Mouse (Mus musculus) liver, embryonic 12.5 days (tissue): ENCODE measurements at regions not wholly inside any gene's neighbourhood (a gene's known extent, or its start where the extent isn't known, plus 50 kb on each side); places are given as distances from the start of the nearest gene placed in this dataset.

Experiments
- ATAC-seq: fragments of 200-750 bp; cut with Nextera tagmentation; 2 replicates; pipeline ENCODE4 v1.8.0; 2017; ENCODE audit warnings: moderate number of reproducible peaks, mild to moderate bottlenecking, moderate library complexity
- H3K27ac ChIP-seq: fragments of 300-500 bp; sonication (generic); 2 replicates; pipeline ENCODE4 v1.5.1; 2016; ENCODE audit warnings: mild to moderate bottlenecking
- H3K27me3 ChIP-seq: fragments of 300-500 bp; sonication (generic); replicated peaks from 2 replicates; pipeline ENCODE4 v1.6.1; 2016; ENCODE audit warnings: mild to moderate bottlenecking, moderate library complexity
- H3K36me3 ChIP-seq: fragments of 300-500 bp; sonication (generic); 2 replicates; pipeline ENCODE4 v1.6.1; 2016; ENCODE audit warnings: mild to moderate bottlenecking, moderate library complexity
- H3K4me1 ChIP-seq: fragments of 300-500 bp; sonication (generic); 2 replicates; pipeline ENCODE4 v1.6.1; 2016
- H3K4me2 ChIP-seq: fragments of 300-500 bp; sonication (generic); 2 replicates; pipeline ENCODE4 v1.6.1; 2016; ENCODE audit warnings: mild to moderate bottlenecking, moderate library complexity
- H3K4me3 ChIP-seq: fragments of 300-500 bp; sonication (generic); 2 replicates; pipeline ENCODE4 v1.5.1; 2016; ENCODE audit warnings: mild to moderate bottlenecking, moderate library complexity
- H3K9ac ChIP-seq: fragments of 300-500 bp; sonication (generic); 2 replicates; pipeline ENCODE4 v1.6.1; 2016; ENCODE audit warnings: mild to moderate bottlenecking, moderate library complexity
- H3K9me3 ChIP-seq: fragments of 300-500 bp; sonication (generic); replicated peaks from 2 replicates; pipeline ENCODE4 v1.6.1; 2016; ENCODE audit warnings: mild to moderate bottlenecking, moderate library complexity
- WGBS: fragments of 180-500 bp; shearing (Covaris S2); methylation state at CpG from one replicate; pipeline ENCODE4 v1.1.7; 2016; ENCODE audit not compliant: insufficient replicate concordance; 5-methylcytosine and 5-hydroxymethylcytosine counted together

DNA sequence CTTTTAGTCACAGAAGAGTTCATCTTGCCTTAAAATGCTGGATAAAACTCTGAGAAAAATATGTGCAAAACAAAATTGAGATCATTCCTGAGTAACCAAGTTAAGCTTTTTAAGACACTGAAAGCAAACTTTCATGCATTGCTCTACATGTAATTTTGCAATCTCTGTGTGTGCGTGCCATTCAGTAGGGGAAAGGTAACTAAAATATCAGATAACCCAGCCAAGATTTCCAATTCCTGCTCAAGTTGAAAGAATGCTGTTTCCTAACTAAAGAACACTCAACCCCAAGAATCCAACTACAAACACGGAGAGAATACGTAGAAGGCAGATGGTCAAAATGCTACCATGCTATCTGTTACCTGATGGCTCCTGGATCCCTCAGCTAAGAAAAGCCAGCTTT lies 304.6 kb upstream of the Thbs1 start:
- Histone ChIP-seq H3K4me3 (no peak overlapping the region), H3K4me2 (no peak overlapping the region), H3K4me1 (no peaks in the 10 kb centered on the region), H3K9ac (no peak overlapping the region), H3K27ac (no peak overlapping the region), H3K9me3 (no peaks in the 10 kb centered on the region), H3K27me3 (no peaks in the 10 kb centered on the region), H3K36me3 (no peaks in the 10 kb centered on the region)
- WGBS = 69% methylated on average over 3 of the region's 3 CpGs
- no peak for ATAC-seq

DNA sequence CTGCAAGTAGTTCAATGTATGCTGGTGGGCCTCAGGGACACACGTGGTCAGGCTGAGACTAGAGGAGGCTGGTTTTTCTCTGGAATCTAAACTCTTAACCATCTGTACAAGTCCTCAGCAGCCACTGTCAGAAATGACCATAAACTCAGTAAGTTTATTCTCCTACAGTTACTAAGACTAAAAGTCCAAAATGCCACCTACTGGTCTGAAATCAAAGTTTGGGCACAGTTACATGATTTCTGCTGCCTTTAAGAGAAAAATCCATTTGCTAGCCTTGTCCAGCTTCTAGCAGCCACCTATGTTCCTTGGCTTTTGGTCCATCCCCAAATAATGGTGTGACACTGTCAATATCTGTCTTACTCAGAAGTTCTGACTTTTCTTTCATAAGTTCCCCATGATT lies 300.2 kb upstream of the Thbs1 start:
- ATAC-seq = no peak
- H3K27me3 ChIP-seq = no peaks in the 10 kb centered on the region
- H3K9ac ChIP-seq = no peak overlapping the region
- WGBS = 42% methylated on average over 1 of the region's 1 CpGs
- no peaks in the 10 kb centered on the region for H3K9me3 ChIP-seq
- H3K36me3 ChIP-seq = no peaks in the 10 kb centered on the region
- H3K27ac ChIP-seq = no peak overlapping the region
- no peaks in the 10 kb centered on the region for H3K4me1 ChIP-seq
- no peak overlapping the region for H3K4me2 ChIP-seq
- H3K4me3 ChIP-seq = no peak overlapping the region

DNA sequence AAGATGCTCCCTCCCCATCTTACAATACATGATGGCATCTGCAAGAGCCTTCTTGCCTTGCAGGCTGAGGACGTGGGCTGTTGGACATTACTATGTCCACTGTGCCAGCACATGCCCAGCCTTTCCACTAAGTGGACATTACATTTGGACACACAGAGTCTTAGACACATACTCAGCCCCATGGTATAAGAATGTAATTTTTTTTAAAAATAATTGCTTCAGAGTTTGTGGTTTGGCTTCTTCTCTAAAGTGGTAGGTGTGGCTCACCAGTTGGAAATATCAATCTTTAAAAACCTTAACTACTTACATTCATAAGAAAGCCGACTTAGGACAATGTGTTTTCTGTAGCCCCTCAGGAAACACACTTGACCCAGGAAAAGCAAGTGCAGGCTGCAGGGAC lies 299.7 kb upstream of the Thbs1 start:
- H3K27me3 ChIP-seq = no peaks in the 10 kb centered on the region
- H3K9me3 ChIP-seq = no peaks in the 10 kb centered on the region
- no peak for ATAC-seq
- no peak overlapping the region for H3K4me2 ChIP-seq
- no peak overlapping the region for H3K4me3 ChIP-seq
- H3K27ac ChIP-seq = no peak overlapping the region
- WGBS = 43% methylated on average over 2 of the region's 2 CpGs
- H3K4me1 ChIP-seq = no peaks in the 10 kb centered on the region
- no peak overlapping the region for H3K9ac ChIP-seq
- H3K36me3 ChIP-seq = no peaks in the 10 kb centered on the region

DNA sequence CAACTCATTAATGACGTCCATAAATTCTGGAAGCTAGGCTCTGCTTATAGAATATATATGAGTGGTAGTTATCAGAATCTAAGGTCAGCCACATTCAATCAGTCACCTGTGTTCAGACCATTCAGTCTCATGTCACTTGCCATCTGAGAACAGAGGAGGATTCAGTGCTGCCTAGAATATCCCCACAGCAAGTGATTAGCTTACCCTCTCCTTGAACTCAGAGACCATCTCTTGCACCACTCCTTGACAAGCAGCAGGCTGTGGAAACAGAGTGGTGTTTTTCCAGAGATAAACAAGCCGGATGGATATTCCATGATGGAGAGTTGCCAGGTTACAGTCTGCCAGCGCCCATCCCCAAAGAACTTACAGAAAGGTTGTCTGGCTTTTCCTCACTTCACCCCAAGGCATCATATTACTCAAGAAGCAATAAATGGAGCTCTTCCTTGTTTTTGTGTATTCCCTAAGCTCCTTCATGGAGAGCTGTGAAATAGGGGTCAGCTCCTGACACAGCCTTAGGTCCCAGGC lies 291.9 kb upstream of the Thbs1 start:
- Histone ChIP-seq H3K9me3 (no peaks in the 10 kb centered on the region), H3K27me3 (no peaks in the 10 kb centered on the region), H3K36me3 (no peaks in the 10 kb centered on the region), H3K27ac (no peak overlapping the region), H3K4me2 (no peak overlapping the region), H3K9ac (no peak overlapping the region), H3K4me3 (no peak overlapping the region), H3K4me1 (no peaks in the 10 kb centered on the region)
- no peak for ATAC-seq
- 61% methylated on average over 3 of the region's 3 CpGs for WGBS

DNA sequence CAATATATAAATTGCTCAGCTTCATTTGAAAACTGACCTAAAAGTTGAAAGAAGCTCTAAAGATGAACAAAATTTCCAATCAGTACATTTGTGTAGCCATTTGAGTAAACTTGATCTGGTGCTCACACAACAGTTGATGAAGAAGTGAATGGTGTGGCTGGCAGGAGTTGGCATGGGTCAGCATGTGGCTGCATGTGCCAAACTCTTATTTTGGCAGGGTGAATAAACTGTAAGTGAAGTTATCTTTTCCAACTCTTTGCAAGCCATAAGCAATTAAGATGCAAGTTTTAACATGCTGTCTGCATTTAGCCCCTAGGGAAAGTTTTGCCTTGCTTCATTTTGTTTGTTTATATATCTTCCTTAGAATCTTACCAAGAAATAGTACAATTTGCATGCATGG lies 291.0 kb upstream of the Thbs1 start:
- Histone ChIP-seq H3K9me3 (no peaks in the 10 kb centered on the region), H3K27me3 (no peaks in the 10 kb centered on the region), H3K27ac (no peak overlapping the region), H3K9ac (no peak overlapping the region), H3K4me2 (no peak overlapping the region), H3K4me3 (no peak overlapping the region), H3K4me1 (no peaks in the 10 kb centered on the region), H3K36me3 (no peaks in the 10 kb centered on the region)
- no peak for ATAC-seq

DNA sequence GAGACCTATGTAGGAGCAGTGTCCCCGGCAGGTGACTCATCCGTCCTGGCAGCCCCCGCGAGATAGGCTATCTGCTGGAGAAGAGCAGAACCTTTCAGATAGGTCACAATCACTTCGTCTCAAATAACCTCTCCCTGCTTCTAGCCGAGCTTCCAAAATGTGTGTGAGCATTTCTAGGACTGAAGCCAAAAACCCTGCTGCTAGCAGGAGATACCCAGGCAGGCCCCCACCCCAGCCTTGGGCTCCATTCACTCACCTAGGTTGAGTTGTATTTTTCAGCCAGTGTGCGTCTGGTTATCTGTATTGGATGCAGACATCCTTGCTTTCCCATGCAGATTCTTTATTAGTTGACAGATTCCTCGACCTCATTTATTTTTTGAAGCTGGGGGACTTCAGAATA lies 286.6 kb upstream of the Thbs1 start:
- no peak overlapping the region for H3K9ac ChIP-seq
- ATAC-seq = no peak
- no peaks in the 10 kb centered on the region for H3K9me3 ChIP-seq
- H3K27me3 ChIP-seq = no peaks in the 10 kb centered on the region
- no peak overlapping the region for H3K27ac ChIP-seq
- H3K4me1 ChIP-seq = no peaks in the 10 kb centered on the region
- WGBS = 60% methylated on average over 8 of the region's 8 CpGs
- no peaks in the 10 kb centered on the region for H3K36me3 ChIP-seq
- no peak overlapping the region for H3K4me2 ChIP-seq
- H3K4me3 ChIP-seq = no peak overlapping the region

DNA sequence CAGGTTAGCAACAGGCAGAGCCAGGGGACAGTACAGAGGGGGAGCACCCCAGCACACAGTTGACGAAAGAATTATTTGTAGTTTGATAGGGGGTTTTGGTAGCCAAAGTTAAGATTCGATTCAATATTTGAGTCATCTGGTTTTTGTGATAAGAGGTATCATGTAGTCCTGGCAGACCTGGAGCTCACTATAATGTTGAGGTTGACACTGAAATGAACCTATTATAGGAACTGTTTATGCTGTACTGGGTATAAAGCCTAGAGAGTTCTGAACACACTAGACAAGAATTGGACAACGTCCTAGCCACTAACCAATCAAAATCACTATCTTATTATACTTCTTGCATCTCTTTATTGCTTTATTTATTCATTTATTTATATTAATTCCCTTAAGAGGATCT lies 284.4 kb upstream of the Thbs1 start:
- Histone ChIP-seq H3K27ac (no peak overlapping the region), H3K4me2 (no peak overlapping the region), H3K36me3 (no peaks in the 10 kb centered on the region), H3K27me3 (no peaks in the 10 kb centered on the region), H3K9me3 (no peaks in the 10 kb centered on the region), H3K9ac (no peak overlapping the region), H3K4me3 (no peak overlapping the region), H3K4me1 (no peaks in the 10 kb centered on the region)
- ATAC-seq = no peak
- WGBS = 58% methylated on average over 3 of the region's 3 CpGs

DNA sequence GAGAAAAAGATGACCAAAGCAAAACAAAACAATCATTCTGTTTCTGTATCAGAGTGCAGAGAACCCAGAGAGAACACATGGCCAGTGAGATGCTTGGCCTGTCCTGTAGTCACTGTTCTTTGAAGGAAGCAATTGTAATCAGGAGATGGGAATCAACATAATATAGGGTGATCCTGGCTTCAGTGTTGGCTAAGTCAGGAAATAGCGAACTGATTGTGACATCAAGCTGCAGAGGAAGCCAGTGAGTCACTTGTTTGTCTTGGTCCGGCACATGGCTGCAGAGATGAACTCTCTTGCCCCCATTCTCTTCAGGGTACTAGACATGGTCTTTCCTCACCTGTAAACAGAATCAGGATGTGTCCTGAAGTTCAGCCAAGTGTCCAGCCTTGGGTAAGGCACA lies 273.3 kb upstream of the Thbs1 start:
- no peaks in the 10 kb centered on the region for H3K27me3 ChIP-seq
- no peaks in the 10 kb centered on the region for H3K9me3 ChIP-seq
- H3K9ac ChIP-seq = no peak overlapping the region
- no peak overlapping the region for H3K4me3 ChIP-seq
- H3K4me2 ChIP-seq = no peak overlapping the region
- H3K27ac ChIP-seq = no peak overlapping the region
- 11% methylated on average over 2 of the region's 2 CpGs for WGBS
- 0 out of 2 replicates have a peak, but pooled peaks have one; percentile 42 for ATAC-seq
- H3K4me1 ChIP-seq = no peaks in the 10 kb centered on the region
- H3K36me3 ChIP-seq = no peaks in the 10 kb centered on the region

DNA sequence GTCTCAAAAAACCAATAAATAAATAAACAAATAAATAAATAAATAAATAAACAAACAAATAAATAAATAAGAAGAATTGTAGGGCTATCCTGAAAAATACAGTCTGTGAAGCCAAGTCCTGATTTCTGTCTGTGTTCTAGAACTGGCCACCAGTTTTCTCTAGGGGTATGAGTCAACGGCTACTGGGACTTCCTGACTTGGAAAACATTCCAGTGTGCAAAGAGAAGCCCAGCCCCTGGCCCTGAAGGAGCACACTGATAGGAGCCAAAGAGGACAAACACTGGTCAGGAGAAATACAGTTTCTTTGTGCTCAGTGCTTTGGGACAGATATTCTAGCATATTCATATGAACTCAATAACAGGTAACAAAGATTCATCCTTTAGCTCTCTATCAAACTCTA lies 271.3 kb upstream of the Thbs1 start:
- H3K36me3 ChIP-seq = no peaks in the 10 kb centered on the region
- WGBS = 63% methylated on average over 1 of the region's 1 CpGs
- ATAC-seq = no peak

DNA sequence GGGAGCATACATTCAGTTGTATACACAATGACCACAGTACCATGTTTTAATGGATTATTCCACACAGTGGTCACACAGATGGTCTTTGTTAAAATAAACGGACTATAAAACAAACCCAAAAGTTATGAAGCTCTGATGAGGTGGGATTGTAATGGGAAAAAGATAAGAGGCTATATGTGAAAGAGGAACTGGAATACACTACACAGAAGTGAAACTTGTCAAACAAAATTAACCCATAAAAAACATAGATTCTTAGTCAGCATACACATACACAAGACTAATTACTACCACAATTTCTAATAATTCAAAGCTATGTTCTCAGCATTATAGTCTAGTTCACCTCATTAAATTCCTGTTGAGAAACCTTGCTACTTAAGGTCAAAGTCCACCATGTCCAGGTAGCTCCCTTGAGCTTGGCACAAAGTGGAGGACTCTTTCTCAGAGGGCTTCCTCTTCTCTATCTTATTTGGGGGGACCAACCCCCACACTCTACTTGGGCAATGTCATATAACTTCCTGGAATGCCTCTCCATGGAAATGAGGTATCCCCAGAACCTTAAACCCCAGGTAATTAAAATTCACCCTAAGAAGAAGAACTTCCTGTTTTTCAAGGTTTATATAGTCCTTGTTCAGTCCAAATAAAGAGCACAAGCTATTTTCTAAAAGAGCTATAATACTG lies 269.2 kb upstream of the Thbs1 start:
- WGBS = 38% methylated on average over 1 of the region's 1 CpGs
- Histone ChIP-seq H3K9me3 (no peaks in the 10 kb centered on the region), H3K36me3 (no peaks in the 10 kb centered on the region), H3K4me3 (no peak overlapping the region), H3K27ac (no peak overlapping the region), H3K9ac (no peak overlapping the region), H3K4me2 (no peak overlapping the region), H3K27me3 (no peaks in the 10 kb centered on the region), H3K4me1 (no peaks in the 10 kb centered on the region)
- no peak for ATAC-seq

More for the DNA sequence above, 271.3 kb upstream of the Thbs1 start:
- no peaks in the 10 kb centered on the region for H3K27me3 ChIP-seq
- H3K9me3 ChIP-seq = no peaks in the 10 kb centered on the region
- H3K4me2 ChIP-seq = no peak overlapping the region
- no peaks in the 10 kb centered on the region for H3K4me1 ChIP-seq
- no peak overlapping the region for H3K27ac ChIP-seq
- H3K4me3 ChIP-seq = no peak overlapping the region
- no peak overlapping the region for H3K9ac ChIP-seq

DNA sequence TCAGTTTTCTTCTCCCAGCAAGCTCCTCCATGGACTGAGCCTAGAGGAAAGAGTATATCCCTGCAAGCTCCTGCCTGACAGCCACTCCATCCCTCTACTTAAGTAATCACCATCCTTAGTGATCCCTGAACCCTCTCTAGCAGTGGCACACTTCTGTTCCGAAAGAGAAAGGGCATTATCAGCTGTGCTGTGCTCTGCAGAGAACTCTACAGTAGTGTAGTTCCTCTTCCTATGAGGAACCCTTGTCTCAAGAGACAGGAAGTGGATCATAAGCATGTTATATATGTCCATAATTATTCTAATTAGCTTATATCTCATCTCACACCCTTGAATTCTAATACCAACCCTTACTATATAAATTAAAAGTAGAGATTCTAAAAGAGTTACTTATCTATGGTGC lies 259.2 kb upstream of the Thbs1 start:
- no peaks in the 10 kb centered on the region for H3K4me1 ChIP-seq
- H3K9me3 ChIP-seq = no peaks in the 10 kb centered on the region
- no peaks in the 10 kb centered on the region for H3K27me3 ChIP-seq
- H3K4me2 ChIP-seq = no peak overlapping the region
- H3K9ac ChIP-seq = no peak overlapping the region
- no peak for ATAC-seq
- H3K27ac ChIP-seq = no peak overlapping the region
- H3K36me3 ChIP-seq = no peaks in the 10 kb centered on the region
- 41% methylated on average over 1 of the region's 1 CpGs for WGBS
- H3K4me3 ChIP-seq = no peak overlapping the region

DNA sequence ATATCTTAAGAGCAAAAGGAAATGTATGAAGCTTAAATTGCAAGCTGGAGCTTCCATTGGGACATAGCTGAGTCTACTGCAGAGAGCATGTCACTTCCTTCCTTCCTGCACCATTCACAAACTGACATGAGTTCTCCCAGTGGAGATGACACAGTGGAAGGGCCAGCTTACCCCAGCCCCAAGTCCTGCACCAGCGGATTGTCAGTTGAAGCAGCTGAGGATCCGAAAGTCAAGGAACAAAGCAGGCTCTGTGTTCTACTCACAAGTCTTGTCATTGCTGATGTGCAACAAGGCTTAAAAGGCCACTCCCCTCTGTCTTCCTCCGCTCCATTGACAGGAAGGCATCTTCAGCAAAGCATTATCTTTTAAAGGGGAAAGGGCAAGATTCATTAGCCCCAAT lies 249.4 kb upstream of the Thbs1 start:
- Histone ChIP-seq H3K27ac (no peak overlapping the region), H3K4me2 (no peak overlapping the region), H3K36me3 (no peaks in the 10 kb centered on the region), H3K27me3 (no peaks in the 10 kb centered on the region), H3K4me3 (no peak overlapping the region), H3K9ac (no peak overlapping the region), H3K9me3 (no peaks in the 10 kb centered on the region), H3K4me1 (no peaks in the 10 kb centered on the region)
- 67% methylated on average over 3 of the region's 3 CpGs for WGBS
- no peak for ATAC-seq

DNA sequence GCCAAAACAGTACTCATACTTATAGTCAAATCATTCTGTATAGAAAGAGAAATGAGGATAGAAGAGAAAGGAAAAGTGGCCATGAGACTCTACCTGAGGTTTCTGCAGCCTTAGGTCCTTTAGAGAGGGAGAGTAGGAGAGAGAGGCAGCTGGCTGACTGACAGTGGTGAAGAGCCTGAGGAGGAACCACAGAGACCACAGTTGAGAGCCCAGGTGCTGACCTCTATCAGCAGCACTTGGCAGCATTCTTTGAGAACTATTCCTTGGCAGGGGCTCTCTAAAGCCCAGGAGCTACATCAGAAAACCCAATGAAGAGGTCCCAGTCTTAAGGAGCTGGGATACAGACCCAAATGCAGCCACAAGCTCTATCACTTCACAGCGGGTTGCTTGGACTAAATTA lies 246.6 kb upstream of the Thbs1 start:
- Histone ChIP-seq H3K4me1 (no peaks in the 10 kb centered on the region), H3K9me3 (no peaks in the 10 kb centered on the region), H3K27ac (no peak overlapping the region), H3K4me3 (no peak overlapping the region), H3K4me2 (no peak overlapping the region), H3K27me3 (no peaks in the 10 kb centered on the region), H3K9ac (no peak overlapping the region), H3K36me3 (no peaks in the 10 kb centered on the region)
- ATAC-seq = no peak
- 54% methylated on average over 1 of the region's 1 CpGs for WGBS
